Mouse (Mus musculus): ENCODE results near the gene Crabp2. TPM values are rescaled to one million over a fixed set of nuclear protein-coding genes. Genes with fewer than 3 reads are reported as not detected.

Gene Crabp2
- total and polyA plus RNA-seq, 2 experiments from 2014 or later = 28.6 to 46.3 TPM

- peak overlapping the region; percentile 37 for H3K4me3 ChIP-seq (ENCODE audit: low read length)
- DNase-seq (ENCODE audit: low spot score) = peak; percentile 79
- peak overlapping the region; percentile 62 for H3K4me2 ChIP-seq (ENCODE audit: low read depth, low read length)
- ATAC-seq = peak; percentile 46
- 5% methylated on average over 12 of the region's 12 CpGs for WGBS
- no peaks in the 10 kb centered on the region for H3K27me3 ChIP-seq (ENCODE audit: insufficient read depth, low read length)
- H3K27ac ChIP-seq = peak overlapping the region; percentile 86
- H3K4me1 ChIP-seq (ENCODE audit: insufficient read depth, low read length) = peaks cover 32% of the 10 kb centered on the region
- no peak for TF ChIP-seq CTCF (IDR thresholded peaks at IDR 0.05; ENCODE audit: low read depth)
- no peaks in the 10 kb centered on the region for H3K9me3 ChIP-seq (ENCODE audit: low read length)
- H3K9ac ChIP-seq (replicated peaks; ENCODE audit: low read length) = peak overlapping the region; percentile 38
- H3K36me3 ChIP-seq (ENCODE audit: insufficient read depth, low read length) = peaks cover 14% of the 10 kb centered on the region
Measured at GRCm38 (mm10) chr3:87910573-87911141, 37.8 kb upstream of the Crabp2 start.

GRCm38 (mm10) chr3:87913491-87913890, 35.0 kb upstream of the Crabp2 start:
- Histone ChIP-seq H3K36me3 (ENCODE audit: insufficient read depth, low read length) (peaks cover 30% of the 10 kb centered on the region), H3K9ac (replicated peaks; ENCODE audit: low read length) (no peak overlapping the region), H3K4me2 (ENCODE audit: low read depth, low read length) (no peak overlapping the region), H3K4me3 (ENCODE audit: low read length) (no peak overlapping the region), H3K4me1 (ENCODE audit: insufficient read depth, low read length) (peaks cover 19% of the 10 kb centered on the region), H3K9me3 (ENCODE audit: low read length) (no peaks in the 10 kb centered on the region), H3K27me3 (ENCODE audit: insufficient read depth, low read length) (no peaks in the 10 kb centered on the region), H3K27ac (no peak overlapping the region)
- TF ChIP-seq CTCF (IDR thresholded peaks at IDR 0.05; ENCODE audit: low read depth) = no peak
- WGBS = 84% methylated on average over 7 of the region's 7 CpGs
- no peak for DNase-seq (ENCODE audit: low spot score)
- ATAC-seq = no peak

- 94% methylated on average over 10 of the region's 10 CpGs for WGBS
- Histone ChIP-seq H3K27me3 (ENCODE audit: insufficient read depth, low read length) (no peaks in the 10 kb centered on the region), H3K4me2 (ENCODE audit: low read depth, low read length) (no peak overlapping the region), H3K4me3 (ENCODE audit: low read length) (no peak overlapping the region), H3K9ac (replicated peaks; ENCODE audit: low read length) (no peak overlapping the region), H3K27ac (no peak overlapping the region), H3K4me1 (ENCODE audit: insufficient read depth, low read length) (peaks cover 15% of the 10 kb centered on the region), H3K9me3 (ENCODE audit: low read length) (no peaks in the 10 kb centered on the region), H3K36me3 (ENCODE audit: insufficient read depth, low read length) (peaks cover 30% of the 10 kb centered on the region)
- DNase-seq (ENCODE audit: low spot score) (no peak), ATAC-seq (no peak)
- TF ChIP-seq CTCF (IDR thresholded peaks at IDR 0.05; ENCODE audit: low read depth) = no peak
Measured at GRCm38 (mm10) chr3:87913891-87914290, 34.6 kb upstream of the Crabp2 start.

GRCm38 (mm10) chr3:87916990-87917389, 31.5 kb upstream of the Crabp2 start:
- Histone ChIP-seq H3K27me3 (ENCODE audit: insufficient read depth, low read length) (no peaks in the 10 kb centered on the region), H3K27ac (no peak overlapping the region), H3K4me1 (ENCODE audit: insufficient read depth, low read length) (no peaks in the 10 kb centered on the region), H3K9me3 (ENCODE audit: low read length) (no peaks in the 10 kb centered on the region), H3K36me3 (ENCODE audit: insufficient read depth, low read length) (peaks cover 33% of the 10 kb centered on the region), H3K4me2 (ENCODE audit: low read depth, low read length) (no peak overlapping the region), H3K9ac (replicated peaks; ENCODE audit: low read length) (no peak overlapping the region), H3K4me3 (ENCODE audit: low read length) (no peak overlapping the region)
- 95% methylated on average over 1 of the region's 1 CpGs for WGBS
- peak; percentile 12; the same call in 1 of the 2 replicates for TF ChIP-seq CTCF (IDR thresholded peaks at IDR 0.05; ENCODE audit: low read depth)
- DNase-seq (ENCODE audit: low spot score) (no peak), ATAC-seq (no peak)

GRCm38 (mm10) chr3:87918551-87918950, 29.9 kb upstream of the Crabp2 start:
- Histone ChIP-seq H3K4me3 (ENCODE audit: low read length) (no peak overlapping the region), H3K9me3 (ENCODE audit: low read length) (no peaks in the 10 kb centered on the region), H3K27ac (peak overlapping the region; percentile 54; the same call in 1 of the 2 replicates), H3K4me1 (ENCODE audit: insufficient read depth, low read length) (no peaks in the 10 kb centered on the region), H3K36me3 (ENCODE audit: insufficient read depth, low read length) (peaks cover 44% of the 10 kb centered on the region), H3K27me3 (ENCODE audit: insufficient read depth, low read length) (no peaks in the 10 kb centered on the region), H3K9ac (replicated peaks; ENCODE audit: low read length) (no peak overlapping the region), H3K4me2 (ENCODE audit: low read depth, low read length) (peak overlapping the region; percentile 87)
- no peak for TF ChIP-seq CTCF (IDR thresholded peaks at IDR 0.05; ENCODE audit: low read depth)
- no peak for DNase-seq (ENCODE audit: low spot score)
- WGBS = 100% methylated on average over 1 of the region's 1 CpGs
- no peak for ATAC-seq

- no peak for TF ChIP-seq CTCF (IDR thresholded peaks at IDR 0.05; ENCODE audit: low read depth)
- H3K27ac ChIP-seq = peak within 1 kb of the TSS; percentile 54
- H3K9ac ChIP-seq (replicated peaks; ENCODE audit: low read length) = peak within 1 kb of the TSS; percentile 59; the same call in 1 of the 2 replicates
- peak; percentile 97 for DNase-seq (ENCODE audit: low spot score)
- H3K4me1 ChIP-seq (ENCODE audit: insufficient read depth, low read length) = no peaks in the 10 kb centered on the region
- peak within 1 kb of the TSS; percentile 68 for H3K4me3 ChIP-seq (ENCODE audit: low read length)
- peak; percentile 93 for ATAC-seq
- H3K27me3 ChIP-seq (ENCODE audit: insufficient read depth, low read length) = no peaks in the 10 kb centered on the region
- H3K9me3 ChIP-seq (ENCODE audit: low read length) = no peaks in the 10 kb centered on the region
- H3K36me3 ChIP-seq (ENCODE audit: insufficient read depth, low read length) = peaks cover 46% of the 10 kb centered on the region
- under 1% methylated on average over 30 of the region's 30 CpGs for WGBS
- peak within 1 kb of the TSS; percentile 87 for H3K4me2 ChIP-seq (ENCODE audit: low read depth, low read length)
Measured at GRCm38 (mm10) chr3:87919336-87920108, 28.9 kb upstream of the Crabp2 start, which contains the start of gene Mrpl24. Gene Mrpl24 (plus strand): TSS chr3:87919506.

Measured in hindbrain, postnatal 0 days (tissue).